ENCODE assay signal across 16 mouse cellular contexts in the genomic region with DNA sequence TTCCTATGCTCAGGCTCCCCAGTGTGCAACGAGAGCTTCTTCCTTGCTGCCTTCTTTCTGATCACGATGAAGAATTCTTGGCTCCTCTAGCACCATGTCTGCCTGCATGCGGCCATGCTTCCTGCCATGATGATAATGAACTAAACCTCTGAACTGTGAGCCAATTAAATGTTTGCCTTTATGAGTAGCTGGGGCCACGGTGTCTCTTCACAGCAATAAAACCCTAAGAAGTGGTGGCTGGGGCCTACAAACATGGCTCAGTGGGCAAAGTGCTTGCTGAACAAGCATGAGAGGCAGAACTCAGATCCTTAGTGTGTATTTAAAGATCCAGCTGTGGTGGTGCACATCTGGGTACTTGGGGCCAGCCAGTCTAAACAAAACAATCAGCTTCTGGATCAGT. TPM values are rescaled to one million over a fixed set of nuclear protein-coding genes. Genes with fewer than 3 reads are reported as not detected.
"Had no signal": no experiment of that assay in that cellular context is flagged by ENCODE, and none has a peak within 500 bp of the region (broad histone marks: within the 10 kb centered on the region; RNA-seq: fewer than 3 reads in every experiment).

No protein-coding gene starts in this region.

- ATAC-seq: hindbrain, embryonic 16.5 days; inflammation-experienced regulatory T-cells, adult 6 months; lung, postnatal 0 days; midbrain, embryonic 15.5 days had no signal

- H3K27me3 ChIP-seq: limb, embryonic 12.5 days; midbrain, embryonic 15.5 days; neural tube, embryonic 12.5 days had no signal

- H3K9me3 ChIP-seq: limb, embryonic 12.5 days; midbrain, embryonic 10.5 days; midbrain, embryonic 15.5 days; neural tube, embryonic 12.5 days had no signal

- H3K4me1 ChIP-seq: midbrain, embryonic 15.5 days; neural tube, embryonic 12.5 days had no signal

- H3K4me3 ChIP-seq: left cerebral cortex, adult 2 months; limb, embryonic 12.5 days; midbrain, embryonic 10.5 days; midbrain, embryonic 15.5 days; neural tube, embryonic 12.5 days had no signal

- H3K9ac ChIP-seq: limb, embryonic 12.5 days; liver, embryonic 14.5 days; midbrain, embryonic 15.5 days; neural tube, embryonic 12.5 days had no signal

- H3K4me2 ChIP-seq: limb, embryonic 12.5 days; midbrain, embryonic 15.5 days; neural tube, embryonic 12.5 days had no signal

- H3K36me3 ChIP-seq: limb, embryonic 12.5 days; midbrain, embryonic 10.5 days; midbrain, embryonic 15.5 days; neural tube, embryonic 12.5 days had no signal

- DNase-seq: lung, adult 18-20 months; lung, postnatal 4 days; thymus, adult 18-20 months; thymus, postnatal 14 days had no signal

- H3K27ac ChIP-seq: left cerebral cortex, adult 2 months; liver, embryonic 14.5 days; midbrain, embryonic 10.5 days; midbrain, embryonic 15.5 days; neural tube, embryonic 12.5 days had no signal

RNA-seq across cellular contexts. Expression of gene Fam178b, which starts 17.0 kb away (rescaled TPM):
- polyA plus RNA-seq: midbrain, embryonic 15.5 days had no signal

RNA-seq across cellular contexts. Expression of gene 4933424G06Rik, which starts 44.0 kb away (rescaled TPM):
- polyA plus RNA-seq: inflammation-experienced regulatory T-cells, adult 6 months; kidney, adult 2 months; large intestine, adult 2 months; liver, adult 2 months; liver, embryonic 14.5 days; neural tube, embryonic 12.5 days had no signal
